Mouse (Mus musculus) heart, postnatal 0 days (tissue): ENCODE results near the gene Nav2. TPM values are rescaled to one million over a fixed set of nuclear protein-coding genes. Genes with fewer than 3 reads are reported as not detected.
A peak's percentile ranks its signal among the peaks of the same experiment; 100 is the strongest.

ENCODE experiments used
- ATAC-seq: fragments of 200-750 bp; cut with Nextera tagmentation; 2 replicates; pipeline ENCODE4 v1.8.0; 2017; ENCODE audit warnings: low read depth, moderate number of reproducible peaks, moderate library complexity; ENCODE audit not compliant: insufficient read depth
- DNase-seq: peaks from one replicate; pipeline ENCODE4 v3.0.0-alpha.2; 2016; ENCODE audit warnings: low spot score
- H3K27ac ChIP-seq: fragments of 300-500 bp; sonication (generic); 2 replicates; pipeline ENCODE4 v1.5.1; 2014; ENCODE audit warnings: low read depth, mild to moderate bottlenecking
- H3K27me3 ChIP-seq: fragments of 300-500 bp; sonication (generic); 2 replicates; pipeline ENCODE4 v1.6.1; 2014; ENCODE audit warnings: low read length, mixed read lengths; ENCODE audit not compliant: control insufficient read depth, insufficient read depth
- H3K36me3 ChIP-seq: fragments of 300-500 bp; sonication (generic); replicated peaks from 2 replicates; pipeline ENCODE4 v1.6.1; 2014; ENCODE audit warnings: low read length, mixed read lengths; ENCODE audit not compliant: control insufficient read depth, insufficient read depth
- H3K4me1 ChIP-seq: fragments of 300-500 bp; sonication (generic); 2 replicates; pipeline ENCODE4 v1.6.1; 2014; ENCODE audit warnings: antibody characterized with exemption; ENCODE audit not compliant: control insufficient read depth, insufficient read depth
- H3K4me2 ChIP-seq: fragments of 300-500 bp; sonication (generic); 2 replicates; pipeline ENCODE4 v1.6.1; 2014; ENCODE audit warnings: low read depth, mild to moderate bottlenecking, low read length, moderate library complexity
- H3K4me3 ChIP-seq: fragments of 300-500 bp; sonication (generic); 2 replicates; pipeline ENCODE4 v1.5.1; 2014; ENCODE audit warnings: low read depth, low read length
- H3K9ac ChIP-seq: fragments of 300-500 bp; sonication (generic); replicated peaks from 2 replicates; pipeline ENCODE4 v1.6.1; 2014; ENCODE audit warnings: low read depth, low read length, mixed read lengths
- H3K9me3 ChIP-seq: fragments of 300-500 bp; sonication (generic); replicated peaks from 2 replicates; pipeline ENCODE4 v1.6.1; 2016; ENCODE audit warnings: low read length; ENCODE audit not compliant: control insufficient read depth
- CTCF ChIP-seq: IDR thresholded peaks from 2 replicates; pipeline ENCODE4 v1.5.1; 2016; ENCODE audit warnings: antibody characterized with exemption, control low read depth, low read depth
- EP300 ChIP-seq: IDR thresholded peaks from 2 replicates; pipeline ENCODE4 v1.6.1; 2016; ENCODE audit warnings: antibody characterized with exemption, low read depth
- WGBS: fragments of 180-500 bp; shearing (Covaris S2); extraction: QIAGEN DNeasy Blood & Tissue Kit; methylation state at CpG from one replicate; pipeline ENCODE4 v1.1.7; 2014; 5-methylcytosine and 5-hydroxymethylcytosine counted together
- polyA plus RNA-seq: library from polyadenylated mRNA; unstranded; fragments of >200 nt; fragmentation: Nextera tagmentation; extraction: Ambion mirVana; gene quantifications from 2 replicates; pipeline ENCODE4 v1.2.1, GENCODE M21; 2015
- total RNA-seq: library from RNA; depleted of rRNA; stranded (reverse); fragments of >200 nt; gene quantifications from 2 replicates; pipeline ENCODE4 v1.2.3, GENCODE M21; 2014; ENCODE audit warnings: low replicate concordance

The Nav2 gene
- total and polyA plus RNA-seq, 2 experiments from 2014 or later = 22.8 to 77.9 TPM

GRCm38 (mm10) chr7:49538360-49538759 is 629.8 kb downstream of the Nav2 start:
- TF ChIP-seq EP300 = no peak
- TF ChIP-seq CTCF = no peak
- 53% methylated on average over 5 of the region's 5 CpGs for WGBS
- no peak overlapping the region for H3K9ac ChIP-seq
- peaks cover 22% of the 10 kb centered on the region for H3K4me1 ChIP-seq
- no peak overlapping the region for H3K27ac ChIP-seq
- no peaks in the 10 kb centered on the region for H3K9me3 ChIP-seq
- no peak overlapping the region for H3K4me2 ChIP-seq
- ATAC-seq = no peak
- DNase-seq = no peak
- peaks cover 11% of the 10 kb centered on the region for H3K36me3 ChIP-seq
- no peak overlapping the region for H3K4me3 ChIP-seq
- no peaks in the 10 kb centered on the region for H3K27me3 ChIP-seq

GRCm38 (mm10) chr7:49540181-49540580 is 631.7 kb downstream of the Nav2 start:
- H3K9ac ChIP-seq = no peak overlapping the region
- 83% methylated on average over 9 of the region's 9 CpGs for WGBS
- no peak for DNase-seq
- ATAC-seq = no peak
- no peak overlapping the region for H3K4me3 ChIP-seq
- no peak overlapping the region for H3K4me2 ChIP-seq
- H3K4me1 ChIP-seq = peaks cover 16% of the 10 kb centered on the region
- H3K27ac ChIP-seq = no peak overlapping the region
- no peak for TF ChIP-seq CTCF
- no peak for TF ChIP-seq EP300
- H3K9me3 ChIP-seq = no peaks in the 10 kb centered on the region
- peaks cover 11% of the 10 kb centered on the region for H3K36me3 ChIP-seq
- no peaks in the 10 kb centered on the region for H3K27me3 ChIP-seq

DNA sequence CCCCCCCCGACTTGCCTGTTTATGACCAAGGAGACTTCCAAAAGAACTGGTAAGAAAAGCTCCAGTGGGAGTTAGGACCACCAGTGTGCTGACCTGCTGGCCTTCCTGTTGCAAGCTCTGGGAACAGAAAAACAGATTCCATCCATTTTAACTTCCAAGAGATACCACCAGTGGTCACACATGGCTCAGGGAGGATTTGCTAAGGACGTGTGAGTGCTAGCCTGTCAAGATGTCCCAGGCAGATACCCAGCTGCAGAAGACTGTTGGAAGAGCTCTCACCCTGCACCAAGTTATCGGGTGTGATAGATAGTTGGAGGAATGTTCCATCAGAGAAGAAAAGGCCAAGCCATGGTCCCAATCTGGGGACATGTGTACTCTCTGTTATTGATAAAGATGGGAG is 633.6 kb downstream of the Nav2 start:
- 40% methylated on average over 3 of the region's 3 CpGs for WGBS
- Histone ChIP-seq H3K36me3 (peaks cover 15% of the 10 kb centered on the region), H3K27ac (no peak overlapping the region), H3K9ac (no peak overlapping the region), H3K4me3 (no peak overlapping the region), H3K4me1 (peaks cover 18% of the 10 kb centered on the region), H3K4me2 (no peak overlapping the region), H3K9me3 (no peaks in the 10 kb centered on the region), H3K27me3 (no peaks in the 10 kb centered on the region)
- TF ChIP-seq CTCF (no peak), EP300 (no peak)
- no peak for DNase-seq
- no peak for ATAC-seq

DNA sequence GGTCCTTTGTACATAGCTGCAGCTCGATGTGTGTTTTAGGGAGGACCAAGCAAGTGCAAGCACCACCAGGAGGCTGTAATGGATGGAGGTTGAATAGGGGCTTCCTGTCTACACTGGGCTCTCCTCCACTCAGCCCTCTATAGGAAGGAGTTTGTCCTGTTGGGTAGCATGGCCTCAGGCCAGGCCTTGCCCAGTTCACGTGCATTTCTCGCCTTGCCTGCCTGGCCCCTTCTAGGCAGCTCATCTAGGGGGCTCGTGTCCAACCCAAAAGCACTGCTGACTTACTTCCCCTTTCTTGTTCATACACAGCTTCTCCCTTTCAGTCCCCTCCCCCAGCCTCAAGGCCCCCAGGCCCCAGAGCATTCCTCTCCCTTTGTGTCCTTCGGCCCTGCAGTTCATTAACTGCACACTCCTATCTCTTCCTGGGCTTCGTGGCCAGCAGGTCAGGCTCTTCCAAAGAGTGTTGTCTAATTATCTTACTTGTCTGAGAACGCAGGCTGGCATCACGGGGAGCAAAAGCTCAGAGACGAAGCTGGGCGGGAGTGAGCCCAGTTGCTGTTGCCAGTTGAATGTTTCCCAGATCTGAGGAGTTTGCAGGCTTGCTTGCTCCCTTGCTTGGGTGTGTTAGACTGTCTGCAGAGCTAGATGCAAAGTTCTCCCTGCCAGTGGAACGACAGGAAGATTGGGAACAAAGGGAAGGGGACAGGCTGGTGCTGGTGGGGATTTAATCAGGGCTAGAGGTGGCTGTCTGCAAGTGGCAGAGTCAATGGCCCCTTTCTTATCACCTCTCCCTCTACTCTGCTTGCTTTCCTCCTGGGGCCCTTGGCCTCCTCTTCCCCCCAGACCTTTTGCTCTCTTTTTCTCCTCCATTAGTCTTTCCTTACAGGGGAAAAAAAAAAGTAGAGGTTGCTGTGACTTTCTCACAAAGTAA is 636.5 kb downstream of the Nav2 start:
- Histone ChIP-seq H3K36me3 (peaks cover 35% of the 10 kb centered on the region), H3K4me3 (no peak overlapping the region), H3K4me1 (peaks cover 18% of the 10 kb centered on the region), H3K27me3 (no peaks in the 10 kb centered on the region), H3K27ac (peak overlapping the region; percentile 44), H3K4me2 (no peak overlapping the region), H3K9me3 (no peaks in the 10 kb centered on the region), H3K9ac (0 out of 2 replicates have a peak overlapping the region, but pooled peaks have one; percentile 6)
- TF ChIP-seq CTCF (no peak; the same call in 1 of the 2 replicates), EP300 (no peak)
- 14% methylated on average over 11 of the region's 11 CpGs for WGBS
- peak; percentile 68 for ATAC-seq
- DNase-seq = no peak

DNA sequence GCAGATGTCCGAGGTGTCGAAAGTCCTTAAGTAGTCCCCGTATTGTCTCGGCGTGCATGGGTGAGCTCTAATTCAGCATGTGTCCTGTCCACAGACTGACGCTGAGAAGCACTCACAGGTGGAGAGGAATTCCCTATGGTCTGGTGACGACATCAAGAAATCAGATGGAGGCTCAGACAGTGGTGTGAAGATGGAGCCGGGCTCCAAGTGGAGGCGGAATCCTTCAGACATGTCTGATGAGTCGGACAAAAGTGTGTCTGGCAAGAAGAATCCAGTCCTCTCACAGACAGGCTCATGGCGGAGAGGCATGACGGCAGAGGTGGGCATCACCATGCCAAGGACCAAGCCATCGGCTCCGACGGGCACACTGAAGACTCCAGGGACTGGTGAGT is 637.2 kb downstream of the Nav2 start:
- Histone ChIP-seq H3K4me2 (no peak overlapping the region), H3K27ac (no peak overlapping the region), H3K9ac (no peak overlapping the region), H3K27me3 (no peaks in the 10 kb centered on the region), H3K36me3 (peaks cover 42% of the 10 kb centered on the region), H3K4me1 (peaks cover 18% of the 10 kb centered on the region), H3K9me3 (no peaks in the 10 kb centered on the region), H3K4me3 (no peak overlapping the region)
- ATAC-seq = no peak
- WGBS = 56% methylated on average over 15 of the region's 15 CpGs
- TF ChIP-seq EP300 (no peak), CTCF (no peak)
- DNase-seq = no peak

DNA sequence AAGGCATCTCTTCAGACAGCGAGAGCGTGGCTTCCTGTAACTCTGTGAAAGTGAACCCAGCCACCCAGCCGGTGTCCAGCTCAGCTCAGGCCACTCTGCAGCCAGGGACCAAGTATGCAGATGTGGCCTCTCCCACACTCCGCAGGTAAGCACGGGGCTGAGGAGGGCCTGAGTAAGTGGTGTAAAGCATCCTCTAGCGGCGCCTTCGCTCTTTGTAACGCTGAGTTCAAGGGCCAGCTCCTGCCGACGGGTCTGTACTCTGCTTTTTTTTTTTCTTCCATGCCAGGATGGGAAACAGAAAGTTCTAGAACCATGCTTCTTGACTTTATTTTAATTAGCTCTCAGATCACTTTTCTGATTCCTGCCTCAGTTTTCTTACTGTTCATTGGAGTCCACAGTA is 639.9 kb downstream of the Nav2 start:
- Histone ChIP-seq H3K9me3 (no peaks in the 10 kb centered on the region), H3K4me3 (no peak overlapping the region), H3K4me1 (peaks cover 21% of the 10 kb centered on the region), H3K27me3 (no peaks in the 10 kb centered on the region), H3K36me3 (peaks cover 63% of the 10 kb centered on the region), H3K27ac (no peak overlapping the region), H3K4me2 (no peak overlapping the region), H3K9ac (no peak overlapping the region)
- DNase-seq (no peak), ATAC-seq (no peak)
- 86% methylated on average over 11 of the region's 11 CpGs for WGBS
- TF ChIP-seq CTCF = no peak
